Mouse (Mus musculus): Measurements from ENCODE around the gene Acvr2b.
"Not testable (repeated sequence)": the region's sequence is repeated elsewhere in the genome, so short reads cannot be mapped to it uniquely, and the experiment has no call there.

The Acvr2b gene

DNA sequence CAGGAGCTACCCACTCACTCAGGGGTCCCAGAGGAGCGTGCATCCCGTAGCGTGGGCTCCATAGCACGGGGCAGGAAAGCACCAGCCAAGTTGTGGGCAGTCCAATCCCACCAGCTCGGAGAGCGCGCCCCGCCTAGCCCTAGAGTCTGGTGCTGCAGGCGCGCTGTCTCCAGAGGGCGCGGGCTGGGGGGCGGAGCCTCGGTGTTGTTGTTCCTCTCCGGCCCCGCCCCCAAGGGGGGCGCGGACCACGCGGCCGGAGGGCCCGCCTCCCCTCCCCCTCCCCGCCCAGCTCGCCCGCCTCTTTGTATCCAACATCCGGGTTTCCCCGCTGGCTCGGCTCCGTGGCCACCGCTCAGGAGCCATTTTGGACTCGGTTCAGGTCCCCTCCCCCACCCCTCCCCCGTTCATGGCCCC lies at the start of gene Acvr2b:
TSS of gene Acvr2b (plus strand) at position 318 of the 414 bp plus-strand sequence.
- DNase-seq: peak; percentile 90

DNA sequence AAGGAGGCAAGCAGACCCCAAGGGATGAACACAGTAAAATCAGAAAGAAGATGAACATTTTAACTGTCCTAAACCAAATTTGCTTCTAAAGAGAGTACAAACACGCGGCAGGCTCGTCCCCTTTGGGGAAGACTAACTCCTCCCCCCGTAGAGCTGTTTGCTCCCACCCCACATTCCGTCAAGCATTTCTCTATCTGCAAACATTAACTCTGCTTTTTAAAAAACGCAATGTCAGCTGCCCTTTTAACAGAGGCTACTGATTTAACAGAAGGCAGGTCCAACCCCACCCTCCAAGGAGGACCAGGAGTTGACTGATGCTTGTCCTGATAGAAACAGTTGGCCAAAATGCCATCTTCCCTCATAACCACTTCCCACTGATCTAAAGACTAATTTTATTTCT lies 48.0 kb upstream of the Acvr2b start:
- no peak for DNase-seq

DNA sequence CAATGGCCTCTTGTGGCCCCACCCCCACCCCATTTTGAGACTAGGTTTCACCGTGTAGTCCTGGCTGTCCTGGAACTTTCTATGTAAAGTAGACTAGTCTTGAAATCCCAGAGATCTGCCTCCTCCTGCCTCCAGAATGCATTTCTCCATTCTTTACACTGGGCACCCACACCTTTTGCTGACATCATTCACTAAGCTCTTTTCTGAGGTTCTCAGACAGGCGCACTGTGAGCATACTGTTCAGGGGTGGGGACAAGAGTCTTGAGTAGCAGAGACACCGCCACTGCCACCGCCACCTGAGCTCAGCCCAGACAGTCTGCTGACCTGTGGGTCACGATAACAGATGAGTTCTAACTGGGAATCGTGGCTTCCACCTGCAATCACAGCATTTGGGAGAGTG lies 46.0 kb upstream of the Acvr2b start:
- no peak for DNase-seq

DNA sequence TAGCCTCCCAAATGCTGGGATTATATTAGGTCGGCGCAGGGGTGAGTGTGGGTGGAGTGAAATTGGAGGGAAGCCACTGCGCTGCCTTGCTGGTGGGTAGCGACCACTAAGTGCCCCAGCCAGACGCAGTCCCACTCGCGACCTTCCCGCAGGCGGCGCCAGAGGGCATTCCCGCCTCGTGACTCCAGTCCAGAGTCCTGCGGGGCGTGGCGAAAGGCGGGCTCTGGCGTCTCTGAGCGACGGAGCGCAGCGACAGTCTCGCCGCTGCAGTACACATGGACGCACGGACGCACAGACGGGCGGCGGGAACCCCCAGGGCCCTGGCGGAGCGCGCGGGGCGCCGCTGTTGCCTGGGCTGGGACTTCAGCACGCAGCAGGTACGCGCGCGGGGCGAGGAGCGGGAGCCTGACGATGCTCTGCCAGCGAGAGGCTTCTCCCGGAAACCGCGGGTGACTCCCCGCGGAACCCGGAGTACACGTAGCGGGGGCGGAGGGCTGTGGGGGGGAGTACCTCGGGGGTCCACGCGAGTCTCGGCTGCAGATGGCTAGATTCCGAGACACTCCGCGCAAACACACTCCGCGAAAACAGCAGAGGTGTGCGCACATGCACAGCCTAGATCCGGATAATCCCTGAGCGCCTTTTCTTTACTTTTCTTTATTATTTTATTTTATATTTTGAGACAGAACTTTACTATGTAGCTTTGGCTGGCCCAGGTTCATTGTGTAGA lies 44.4 kb upstream of the Acvr2b start, which contains the start of gene Xylb:
TSS of gene Xylb (plus strand) at position 51 of the 727 bp plus-strand sequence.
- peak; percentile 90 for DNase-seq

DNA sequence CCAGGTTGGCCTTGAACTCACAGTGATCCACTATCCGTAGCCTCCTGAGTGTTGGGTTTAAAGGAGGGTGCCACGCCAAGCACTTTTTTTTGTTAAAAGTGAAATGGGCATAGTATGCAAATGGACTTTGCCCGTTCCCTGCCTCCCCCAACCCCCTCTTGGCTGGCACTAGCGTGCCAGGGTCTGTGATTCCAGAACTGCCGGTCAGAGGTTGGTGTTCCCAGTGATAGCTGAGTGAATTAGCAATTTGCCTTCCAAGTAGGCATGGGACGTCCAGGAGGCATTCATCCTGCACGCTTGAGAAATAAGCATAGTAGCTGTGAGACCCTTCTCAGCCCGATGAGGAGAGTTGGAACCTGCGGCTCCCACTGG lies 43.9 kb upstream of the Acvr2b start:
- DNase-seq: no peak

DNA sequence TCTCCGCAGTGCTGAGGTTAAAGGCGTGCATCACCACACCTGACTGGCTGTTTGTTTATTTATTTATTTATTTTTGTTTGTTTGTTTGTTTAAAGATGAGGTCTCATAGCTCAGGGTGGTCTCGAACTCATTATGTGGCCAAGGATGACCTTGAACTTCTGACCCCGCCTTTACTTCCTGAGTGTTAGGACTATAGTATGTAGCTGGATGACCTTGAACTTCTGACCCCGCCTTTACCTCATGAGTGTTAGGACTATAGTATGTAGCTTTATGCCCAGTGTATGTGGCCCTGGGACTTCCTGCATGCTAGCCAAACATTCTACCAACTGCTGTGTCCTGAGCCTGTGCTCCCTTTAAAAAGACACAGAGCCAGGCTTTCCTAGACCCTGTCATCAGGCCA lies 40.5 kb upstream of the Acvr2b start:
- DNase-seq: no peak

DNA sequence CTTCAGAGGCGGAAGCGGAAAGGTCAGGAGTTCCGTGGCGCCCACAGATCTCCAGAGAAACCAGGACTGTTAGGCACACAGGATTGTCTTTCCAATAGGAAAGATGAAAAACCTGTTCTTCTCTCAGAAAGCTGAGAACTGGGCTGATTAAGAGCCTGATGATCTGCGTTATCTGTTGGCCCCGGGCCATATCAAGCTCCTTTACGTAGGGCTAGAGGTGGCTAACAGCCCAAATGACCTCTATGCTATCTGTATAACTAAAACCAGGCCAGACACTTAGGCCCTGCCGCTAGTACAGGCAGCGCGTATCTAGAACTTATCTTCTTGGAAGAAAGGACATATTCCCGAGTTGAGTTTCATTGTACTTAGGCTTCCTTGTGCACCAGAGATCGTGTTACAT lies 38.7 kb upstream of the Acvr2b start:
- DNase-seq: no peak

DNA sequence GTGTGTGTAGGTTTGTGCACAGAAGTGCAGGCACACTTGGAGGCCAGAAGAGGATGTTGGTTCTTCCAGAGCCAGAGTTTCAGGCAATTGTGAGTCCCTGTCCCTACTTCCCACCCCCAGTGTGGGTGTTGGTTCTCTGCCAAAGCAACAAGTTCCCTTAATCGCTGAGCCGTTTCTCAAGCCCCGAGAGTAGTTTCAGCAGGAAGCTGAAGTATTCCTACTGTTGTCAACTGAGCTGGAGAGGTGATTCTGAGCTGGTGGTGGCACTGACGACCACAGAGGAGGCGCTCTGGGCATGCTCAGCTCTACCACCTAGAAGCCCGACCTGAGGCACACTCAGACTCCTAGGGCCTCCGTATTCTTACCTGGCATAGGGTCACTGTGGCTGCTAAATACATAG lies 36.6 kb upstream of the Acvr2b start, which contains the start of gene Slc22a14:
TSS of gene Slc22a14 (minus strand) at position 270 of the 400 bp plus-strand sequence.
- no peak for DNase-seq

DNA sequence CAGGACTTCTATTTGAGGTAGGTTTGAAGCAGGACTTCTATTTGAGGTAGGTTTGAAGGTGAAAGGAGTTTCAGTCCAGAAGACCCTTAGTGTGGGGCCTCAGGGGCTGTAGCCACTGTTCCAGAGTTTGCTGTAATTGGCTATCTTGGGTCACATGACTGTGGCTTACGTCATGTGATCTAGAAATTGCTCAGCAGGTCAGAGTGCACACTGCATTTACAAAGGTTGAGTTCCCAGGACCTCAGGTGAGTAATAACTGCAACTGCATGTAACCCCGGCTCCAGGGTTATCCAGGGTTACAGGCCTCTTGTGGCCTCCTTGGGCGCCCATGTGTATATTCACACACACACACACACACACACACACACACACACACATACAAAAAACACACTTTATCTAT lies 33.6 kb upstream of the Acvr2b start:
- no peak for DNase-seq

DNA sequence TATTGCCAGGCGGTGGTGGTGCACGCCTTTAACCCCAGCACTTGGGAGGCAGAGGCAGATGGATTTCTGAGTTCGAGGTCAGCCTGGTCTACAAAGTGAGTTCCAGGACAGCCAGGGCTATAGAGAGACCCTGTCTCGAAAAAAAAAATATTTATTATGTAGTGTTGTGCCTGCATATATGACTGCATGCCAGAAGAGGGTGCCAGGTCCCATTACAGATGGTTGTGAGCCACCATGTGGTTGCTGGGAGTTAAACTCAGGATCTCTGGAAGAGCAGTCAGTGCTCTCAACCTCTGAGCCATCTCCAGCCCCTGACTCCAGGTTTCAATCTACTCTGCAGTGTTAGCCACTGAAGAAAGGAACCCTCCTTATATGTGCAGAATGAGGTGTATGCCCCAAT lies 31.1 kb upstream of the Acvr2b start:
- DNase-seq: not testable (repeated sequence)

DNA sequence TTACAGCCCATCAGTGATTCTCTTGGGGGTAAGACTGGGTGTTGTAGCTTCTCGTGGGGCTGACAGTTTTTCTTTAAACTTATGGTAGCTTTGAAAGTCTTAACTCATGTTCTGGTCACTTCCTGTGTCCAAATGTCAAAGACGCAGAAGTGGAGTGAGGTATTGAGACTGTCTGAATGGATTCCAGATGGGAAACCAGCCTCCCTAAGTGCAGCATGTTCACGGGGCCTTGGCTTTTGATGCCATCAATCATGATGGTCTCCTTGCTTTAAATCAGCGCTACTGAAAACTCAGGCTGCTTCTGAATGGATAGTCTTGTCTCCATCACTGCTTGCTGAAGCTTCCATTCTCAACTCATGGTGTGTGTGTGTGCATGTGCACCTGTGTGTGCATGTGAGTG lies 30.7 kb upstream of the Acvr2b start:
- no peak for DNase-seq

DNA sequence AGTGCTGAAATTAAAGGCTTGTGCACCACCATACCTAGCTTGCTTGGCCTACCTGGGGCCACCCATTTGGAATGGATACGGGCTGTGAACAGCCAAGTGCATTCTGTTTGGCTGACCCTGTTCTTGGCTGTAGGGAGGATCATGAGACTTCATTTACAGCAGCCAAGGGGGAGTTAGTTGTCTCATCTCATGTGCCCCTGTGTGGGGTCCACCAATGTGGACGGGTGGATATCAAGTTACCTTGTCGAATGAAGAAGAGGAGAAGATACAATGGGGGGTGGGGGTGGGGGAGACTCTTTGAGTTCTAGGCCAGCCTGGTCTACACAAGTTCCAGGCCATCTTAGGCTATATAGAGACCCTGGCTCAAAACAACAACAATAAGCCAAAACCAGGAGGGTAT lies 26.9 kb upstream of the Acvr2b start:
- DNase-seq: no peak

DNA sequence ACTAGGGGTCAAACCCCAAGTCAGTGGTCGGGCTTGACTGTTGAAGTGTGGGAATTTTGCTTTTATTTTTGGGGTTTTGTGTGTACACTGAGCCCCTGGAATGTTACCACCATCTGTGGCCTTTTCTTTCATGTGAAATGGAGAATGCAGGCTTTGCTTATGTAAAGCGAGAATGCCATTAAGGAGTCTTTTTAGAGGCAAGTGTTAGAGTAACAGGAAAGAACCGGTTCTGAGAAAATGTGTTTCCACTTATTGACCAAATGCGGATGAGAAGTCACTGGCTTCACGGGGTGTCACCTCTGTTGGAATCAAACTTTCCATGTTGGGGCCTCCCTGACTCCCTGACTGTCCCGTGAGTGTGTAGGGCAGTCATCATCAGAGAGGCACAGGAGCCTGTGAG lies 26.4 kb upstream of the Acvr2b start:
- no peak for DNase-seq

DNA sequence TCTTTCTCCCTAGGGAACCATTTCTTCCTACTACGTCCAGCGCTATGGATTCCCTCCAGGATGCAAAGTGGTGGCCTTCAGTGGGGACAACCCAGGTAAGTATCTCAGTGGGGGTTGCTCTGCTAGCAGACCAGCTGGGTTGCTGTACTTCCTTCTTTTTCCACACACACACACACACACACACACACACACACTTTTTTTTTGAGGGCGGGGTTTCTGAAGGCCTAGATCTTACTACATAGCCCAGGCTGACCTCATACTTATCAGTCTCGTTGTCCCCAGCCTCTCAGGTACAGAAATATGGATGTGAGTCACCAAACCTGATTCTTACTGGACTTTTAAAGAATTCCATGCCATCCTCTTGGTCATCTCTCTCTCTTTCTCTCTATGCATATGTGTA lies 23.7 kb upstream of the Acvr2b start:
- no peak for DNase-seq

DNA sequence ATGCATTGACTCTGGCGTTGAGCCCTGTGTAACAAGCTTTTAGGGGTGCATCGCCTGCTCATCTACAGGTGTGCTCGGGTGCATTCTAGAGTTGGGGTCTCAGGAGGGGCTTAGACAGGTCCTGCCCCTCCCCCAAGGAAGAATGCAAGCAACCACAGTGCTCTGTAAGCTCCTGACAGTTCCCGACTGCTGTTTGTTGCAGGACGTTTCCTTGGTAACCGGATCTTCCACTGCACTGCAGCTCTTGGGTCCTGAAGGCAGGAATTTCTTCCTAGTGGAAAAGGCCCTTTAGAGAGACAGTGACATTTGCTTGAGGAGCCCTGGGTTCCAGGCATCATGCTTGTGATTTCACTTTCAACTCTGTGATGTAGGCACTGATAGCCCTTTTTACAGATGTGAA lies 19.3 kb upstream of the Acvr2b start:
- no peak for DNase-seq

DNA sequence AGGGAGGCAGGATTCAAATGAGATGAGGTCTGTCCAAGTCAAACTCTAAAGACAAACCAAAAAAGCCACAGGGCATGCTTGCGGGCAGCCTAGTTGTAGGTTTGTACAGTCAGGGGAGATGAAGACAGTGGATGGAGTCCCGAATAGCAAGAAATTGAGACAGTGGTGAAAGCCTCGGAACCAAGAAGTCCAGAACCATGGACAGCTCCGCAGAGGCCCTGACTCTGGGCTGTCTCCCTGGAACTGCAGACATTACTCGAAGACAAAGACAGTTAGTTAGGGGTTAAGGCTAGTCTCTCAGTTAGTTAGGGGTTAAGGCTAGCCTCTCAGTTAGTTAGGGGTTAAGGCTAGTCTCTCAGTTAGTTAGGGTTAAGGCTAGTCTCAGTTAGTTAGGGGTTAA lies 13.0 kb upstream of the Acvr2b start:
- DNase-seq: no peak

DNA sequence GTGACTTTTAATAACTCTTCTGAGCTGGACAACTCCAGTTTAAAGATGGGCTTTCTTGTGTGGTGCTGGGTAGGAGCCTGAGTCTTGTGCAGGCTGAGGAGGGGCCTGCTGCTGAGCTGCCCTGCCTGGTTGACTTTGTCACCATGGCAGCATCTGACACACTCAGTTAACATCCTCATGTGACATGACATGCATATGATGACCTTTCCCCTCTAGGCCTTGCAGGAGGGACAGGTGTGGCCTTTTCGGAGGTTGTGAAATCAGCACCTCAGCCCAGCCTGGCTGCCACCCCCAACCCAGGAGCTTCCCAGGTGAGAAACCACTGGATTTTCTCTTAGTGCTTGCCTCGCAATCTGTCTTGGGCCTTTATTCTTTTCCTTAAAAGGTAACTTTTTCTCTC lies 11.7 kb upstream of the Acvr2b start:
- DNase-seq: no peak

DNA sequence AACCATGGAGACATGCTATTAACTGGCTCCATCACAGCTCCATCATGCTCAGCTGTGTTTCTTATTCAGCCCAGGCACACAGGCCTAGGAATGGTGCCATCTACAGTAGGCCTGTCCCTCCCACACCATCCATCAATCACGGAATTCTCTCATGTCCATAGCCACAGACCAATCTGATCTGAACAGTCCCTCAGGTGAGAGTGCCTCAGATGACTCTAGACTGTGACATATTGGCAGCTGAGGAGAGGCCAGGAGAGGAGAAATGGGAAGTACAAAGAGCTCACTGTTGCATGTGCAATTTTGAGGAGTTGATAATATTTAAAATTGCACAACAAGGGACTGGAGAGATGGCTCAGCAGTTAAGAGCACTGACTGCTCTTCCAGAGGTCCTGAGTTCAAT lies 7.1 kb upstream of the Acvr2b start:
- DNase-seq: no peak

DNA sequence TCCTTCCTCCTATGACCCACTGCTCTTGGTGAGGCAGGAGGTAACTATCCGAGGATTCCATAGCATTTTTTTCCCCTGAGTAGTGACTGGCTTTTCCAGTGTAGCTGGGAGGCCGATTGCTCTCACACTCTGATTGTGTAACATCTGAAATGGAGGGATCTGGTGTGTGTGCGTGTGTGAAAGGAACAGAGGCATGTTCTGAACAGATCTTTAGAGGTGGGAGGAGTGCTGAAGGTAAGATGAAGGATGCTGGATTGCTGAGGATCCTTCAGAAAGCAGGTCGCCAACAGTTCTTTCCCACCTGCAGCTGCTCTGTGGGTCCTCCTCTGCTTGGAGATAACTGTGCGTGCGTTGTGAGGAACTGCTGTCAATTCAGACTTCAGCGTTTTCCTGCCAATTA lies 567 bp upstream of the Acvr2b start:
- DNase-seq: no peak

DNA sequence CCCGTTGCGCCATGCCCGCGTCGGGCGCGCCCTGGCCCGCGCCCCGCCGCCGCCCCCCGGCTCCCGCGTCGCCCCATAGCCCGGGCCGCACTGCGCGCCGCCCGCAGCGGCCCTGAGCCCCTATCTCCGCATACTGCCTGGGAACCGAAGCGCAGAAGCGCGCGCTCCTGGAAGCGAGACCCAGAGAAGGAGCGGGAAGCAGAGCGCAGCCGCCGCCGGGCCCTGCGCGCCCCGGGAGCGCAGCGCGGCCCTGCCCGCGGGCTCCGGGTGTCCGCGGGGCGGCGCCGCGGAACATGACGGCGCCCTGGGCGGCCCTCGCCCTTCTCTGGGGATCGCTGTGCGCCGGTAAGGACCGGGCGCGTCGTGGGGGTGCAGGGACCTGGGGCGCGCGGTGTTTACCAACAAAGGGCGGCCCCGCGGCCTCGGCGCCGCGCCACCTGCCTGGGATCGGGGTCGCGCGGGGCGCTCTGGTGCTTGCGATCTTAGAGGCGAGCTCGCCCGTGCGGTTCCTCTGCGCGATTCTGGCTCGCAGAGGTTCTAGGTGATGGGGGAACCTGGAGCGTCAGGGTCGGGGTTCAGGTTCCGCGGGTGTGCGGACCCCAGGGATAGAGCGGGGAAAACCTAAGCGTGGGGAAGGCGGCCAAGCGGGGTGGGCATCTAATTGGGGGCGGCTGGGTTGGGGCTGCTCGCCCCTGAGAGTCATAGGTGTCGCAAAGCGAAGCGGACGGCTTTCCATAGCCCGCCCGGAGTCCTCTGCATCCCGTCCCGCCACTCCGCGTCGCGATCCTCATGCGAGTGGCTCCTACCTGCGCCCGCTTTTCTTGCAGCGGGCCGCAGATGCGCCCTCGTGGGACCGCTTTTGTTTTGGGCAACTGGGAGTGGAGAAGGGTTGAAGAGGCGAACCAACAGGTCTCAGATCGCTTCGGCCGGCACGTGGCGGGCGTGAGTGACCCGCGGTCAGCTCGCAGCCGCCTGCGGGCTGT lies 626 bp downstream of the Acvr2b start:
- DNase-seq: peak; percentile 57

DNA sequence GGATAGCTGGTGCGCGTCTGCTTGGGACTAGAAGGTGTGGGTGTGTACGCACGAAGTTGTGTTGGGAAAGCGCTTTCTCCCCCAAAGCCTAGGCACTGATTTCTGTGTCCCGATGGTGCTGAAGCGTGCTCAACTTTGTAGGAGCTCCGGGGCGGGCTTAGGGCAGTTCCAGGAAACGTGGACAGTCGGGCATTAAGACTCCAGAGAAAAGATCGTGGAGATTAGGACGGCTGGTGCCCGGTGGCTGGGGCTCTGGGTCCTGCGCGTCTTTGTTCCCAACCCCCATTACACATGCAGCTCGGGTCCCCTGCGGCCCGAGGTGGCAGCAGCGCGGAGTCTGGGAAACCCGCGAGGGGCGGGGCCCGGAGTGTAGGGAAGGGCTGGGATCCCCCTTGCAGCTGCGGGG lies 1.3 kb downstream of the Acvr2b start:
- DNase-seq: no peak

DNA sequence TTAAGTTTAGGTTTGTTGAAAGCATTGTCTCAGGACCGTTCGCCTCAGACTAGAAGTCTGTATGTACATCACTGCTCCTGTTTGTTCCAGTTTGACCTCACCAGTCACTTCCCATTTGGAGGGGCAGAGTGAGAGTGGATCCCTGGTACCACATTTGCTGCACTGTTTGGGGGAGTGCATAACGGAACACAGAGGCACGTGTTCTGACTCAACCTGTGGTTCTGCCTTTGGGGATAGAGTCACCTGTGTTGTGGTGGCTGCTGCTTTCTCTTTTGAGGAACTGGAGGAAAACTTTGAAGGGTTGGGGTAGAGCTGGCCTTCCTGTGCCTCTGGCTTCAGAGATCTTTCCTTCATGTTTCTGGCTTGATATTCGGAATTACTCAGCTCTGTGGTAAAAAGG lies 2.2 kb downstream of the Acvr2b start:
- no peak for DNase-seq

DNA sequence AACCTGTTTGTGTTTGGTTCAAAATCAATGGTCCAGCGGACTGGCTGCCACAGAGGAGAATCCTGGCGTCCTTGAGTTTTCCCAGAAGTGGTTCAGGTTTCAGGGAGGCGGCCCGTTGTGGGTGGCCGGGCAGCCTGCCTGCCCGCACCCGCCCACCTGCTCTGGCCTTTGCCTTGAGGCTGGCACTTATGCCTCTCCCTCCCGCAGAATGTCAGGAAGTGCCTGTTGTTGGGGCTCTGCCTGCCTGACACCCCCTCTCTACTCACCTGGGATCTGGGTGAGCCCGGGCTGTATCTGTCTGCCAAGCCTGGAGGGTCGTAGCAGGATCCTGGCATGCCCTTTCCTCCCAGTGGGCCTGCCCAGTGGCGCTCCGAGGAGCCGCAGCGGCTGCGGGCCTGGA lies 6.0 kb downstream of the Acvr2b start:
- DNase-seq: no peak
